ENCODE assay signal across 26 mouse cellular contexts in genomic region chr16:23117173-23117572, GRCm38 (mm10). TPM values are rescaled to one million over a fixed set of nuclear protein-coding genes. Genes with fewer than 3 reads are reported as not detected.
"Had no signal": no experiment of that assay in that cellular context is flagged by ENCODE, and none has a peak within 500 bp of the region (broad histone marks: within the 10 kb centered on the region; RNA-seq: fewer than 3 reads in every experiment).

No protein-coding gene starts in this region.

- H3K4me2 ChIP-seq: lung, embryonic 15.5 days; midbrain, embryonic 11.5 days; midbrain, embryonic 13.5 days; midbrain, embryonic 15.5 days; neural tube, embryonic 13.5 days; neural tube, embryonic 15.5 days; stomach, embryonic 15.5 days had no signal

- H3K4me3 ChIP-seq: lung, embryonic 15.5 days; megakaryocyte, embryonic 14.5 days; midbrain, embryonic 13.5 days; midbrain, embryonic 15.5 days; neural tube, embryonic 13.5 days; neural tube, embryonic 15.5 days; stomach, embryonic 15.5 days had no signal

- DNase-seq: liver, postnatal 0 days; lung, adult 2 months; lung, postnatal 14 days; lung, postnatal 36 days; retina, postnatal 1 day; right cerebral cortex, adult 18-20 months; right cerebral cortex, postnatal 25 days; thymus, adult 2 months; thymus, postnatal 25 days; thymus, postnatal 4 days had no signal

- H3K27me3 ChIP-seq: lung, embryonic 15.5 days; megakaryocyte, embryonic 14.5 days; midbrain, embryonic 13.5 days; midbrain, embryonic 15.5 days; neural tube, embryonic 13.5 days; neural tube, embryonic 15.5 days; stomach, embryonic 15.5 days had no signal

RNA-seq across cellular contexts. Expression of gene Adipoq, which starts 29.2 kb away (rescaled TPM):
- total RNA-seq: megakaryocyte progenitor cell, adult 5-6 weeks; midbrain, postnatal 0 days; monocyte, adult 5-6 weeks had no signal
- polyA plus RNA-seq: liver, postnatal 0 days; lung, postnatal 0 days; macrophage; midbrain, embryonic 11.5 days; midbrain, embryonic 15.5 days; midbrain, postnatal 0 days; neural tube, embryonic 11.5 days; neural tube, embryonic 13.5 days; stomach, embryonic 15.5 days; stomach, postnatal 0 days had no signal

RNA-seq across cellular contexts. Expression of gene Kng1, which starts 59.5 kb away (rescaled TPM):
- total RNA-seq: megakaryocyte progenitor cell, adult 5-6 weeks; midbrain, postnatal 0 days; monocyte, adult 5-6 weeks had no signal
- polyA plus RNA-seq: macrophage; midbrain, embryonic 11.5 days; midbrain, embryonic 15.5 days; midbrain, postnatal 0 days; neural tube, embryonic 11.5 days; testis, adult 2 months had no signal
